Mouse (Mus musculus) left cerebral cortex, adult 2 months (tissue): ENCODE results near the gene Cacng4. TPM values are rescaled to one million over a fixed set of nuclear protein-coding genes. Genes with fewer than 3 reads are reported as not detected.

Experiments
- DNase-seq, 2 experiments: peaks; one replicate each; pipeline ENCODE4 v3.0.0; 2021 to 2022; ENCODE audit warnings: low spot score in 2 of 2, mixed read lengths in 1 of 2; ENCODE audit errors: extremely low spot score in 1 of 2
- H3K27ac ChIP-seq: fragments of 200-600 bp; 2 replicates; pipeline ENCODE4 v1.8.1; 2022
- H3K4me3 ChIP-seq: fragments of 200-600 bp; 2 replicates; pipeline ENCODE4 v1.8.1; 2022
- CTCF ChIP-seq: fragments of 200-600 bp; IDR thresholded peaks from 2 replicates; pipeline ENCODE4 v1.8.1; 2022; ENCODE audit warnings: antibody characterized with exemption, mild to moderate bottlenecking, moderate library complexity
- intact Hi-C: fragments of 180-260 bp; cut with DNase I; formaldehyde crosslinking; loops from one replicate; pipeline ENCODE4 v1.15.1; 2025
- total RNA-seq, 2 experiments: library from RNA; stranded (reverse); gene quantifications; 2 replicates each; pipeline ENCODE4 v1.2.3; 2021

The Cacng4 gene
- total RNA-seq, 2 experiments from 2014 or later, result 22.9 to 37.1 TPM

- TF ChIP-seq CTCF, result no peak; the same call in 1 of the 2 replicates
- intact Hi-C loops, result no loop called here
These were observed 31.5 kb downstream of the Cacng4 start for GRCm38 (mm10) chr11:107762688-107763460.

GRCm38 (mm10) chr11:107761790-107762500, 32.4 kb downstream of the Cacng4 start:
- no peak for TF ChIP-seq CTCF
- no peak overlapping the region for H3K27ac ChIP-seq
- DNase-seq, result no peak
- H3K4me3 ChIP-seq, result no peak overlapping the region
- intact Hi-C loops, result no loop called here

More at GRCm38 (mm10) chr11:107762688-107763460, 31.5 kb downstream of the Cacng4 start:
- Histone ChIP-seq H3K4me3 (no peak overlapping the region), H3K27ac (no peak overlapping the region)
- peak in 1 of 2 experiments; percentile 36 for DNase-seq

GRCm38 (mm10) chr11:107760001-107760400, 34.4 kb downstream of the Cacng4 start:
- Histone ChIP-seq H3K27ac (no peak overlapping the region), H3K4me3 (no peak overlapping the region)
- DNase-seq, result no peak
- intact Hi-C loops, result no loop called here
- TF ChIP-seq CTCF, result no peak

- Histone ChIP-seq H3K27ac (no peak overlapping the region), H3K4me3 (no peak overlapping the region)
- no peak for TF ChIP-seq CTCF
- intact Hi-C loops, result no loop called here
- DNase-seq, result no peak
These were observed 34.8 kb downstream of the Cacng4 start for GRCm38 (mm10) chr11:107759516-107759915.

GRCm38 (mm10) chr11:107749114-107749513, 45.2 kb downstream of the Cacng4 start:
- Histone ChIP-seq H3K27ac (no peak overlapping the region), H3K4me3 (no peak overlapping the region)
- no peak for DNase-seq
- TF ChIP-seq CTCF, result no peak
- intact Hi-C loops, result no loop called here

GRCm38 (mm10) chr11:107748243-107749035, 45.9 kb downstream of the Cacng4 start:
- no peak for DNase-seq
- intact Hi-C loops, result no loop called here
- TF ChIP-seq CTCF, result no peak
- H3K27ac ChIP-seq, result no peak overlapping the region
- no peak overlapping the region for H3K4me3 ChIP-seq

GRCm38 (mm10) chr11:107743100-107743499, 51.3 kb downstream of the Cacng4 start:
- no peak for DNase-seq
- H3K27ac ChIP-seq, result no peak overlapping the region
- intact Hi-C loops, result no loop called here

GRCm38 (mm10) chr11:107738418-107739099, 55.8 kb downstream of the Cacng4 start:
- no peak overlapping the region for H3K27ac ChIP-seq
- H3K4me3 ChIP-seq, result no peak overlapping the region
- DNase-seq, result no peak
- intact Hi-C loops, result no loop called here
- TF ChIP-seq CTCF, result no peak

More at GRCm38 (mm10) chr11:107743100-107743499, 51.3 kb downstream of the Cacng4 start:
- no peak overlapping the region for H3K4me3 ChIP-seq
- TF ChIP-seq CTCF, result no peak

GRCm38 (mm10) chr11:107737886-107738285, 56.5 kb downstream of the Cacng4 start:
- Histone ChIP-seq H3K27ac (no peak overlapping the region), H3K4me3 (no peak overlapping the region)
- TF ChIP-seq CTCF, result no peak
- intact Hi-C loops, result no loop called here
- DNase-seq, result no peak

- no peak overlapping the region for H3K27ac ChIP-seq
- TF ChIP-seq CTCF, result no peak; the same call in 1 of the 2 replicates
- intact Hi-C loops, result no loop called here
These were observed 60.2 kb downstream of the Cacng4 start for GRCm38 (mm10) chr11:107734133-107734532.

GRCm38 (mm10) chr11:107731498-107731897, 62.9 kb downstream of the Cacng4 start:
- Histone ChIP-seq H3K4me3 (no peak overlapping the region), H3K27ac (no peak overlapping the region)
- TF ChIP-seq CTCF, result no peak
- intact Hi-C loops, result no loop called here
- DNase-seq, result no peak

More at GRCm38 (mm10) chr11:107734133-107734532, 60.2 kb downstream of the Cacng4 start:
- DNase-seq, result no peak
- no peak overlapping the region for H3K4me3 ChIP-seq
